Mouse (Mus musculus) limb, embryonic 10.5 days (tissue): Measurements from ENCODE around the gene Ung. TPM values are rescaled to one million over a fixed set of nuclear protein-coding genes. Genes with fewer than 3 reads are reported as not detected.

Experiments used
- DNase-seq: peaks from one replicate; pipeline ENCODE4 v3.0.0-alpha.2; 2017; ENCODE audit warnings: low spot score
- H3K27ac ChIP-seq: fragments of 300-500 bp; sonication (generic); 2 replicates; pipeline ENCODE4 v1.5.1; 2016; ENCODE audit warnings: mild to moderate bottlenecking
- H3K27me3 ChIP-seq: fragments of 300-500 bp; sonication (generic); 2 replicates; pipeline ENCODE4 v1.6.1; 2016; ENCODE audit warnings: low read depth, mild to moderate bottlenecking; ENCODE audit not compliant: poor library complexity, severe bottlenecking
- H3K36me3 ChIP-seq: fragments of 300-500 bp; sonication (generic); 2 replicates; pipeline ENCODE4 v1.6.1; 2016; ENCODE audit warnings: mild to moderate bottlenecking, moderate library complexity
- H3K4me1 ChIP-seq: fragments of 300-500 bp; sonication (generic); 2 replicates; pipeline ENCODE4 v1.6.1; 2016
- H3K4me3 ChIP-seq: fragments of 300-500 bp; sonication (generic); 2 replicates; pipeline ENCODE4 v1.5.1; 2016; ENCODE audit warnings: mild to moderate bottlenecking, moderate library complexity
- H3K9me3 ChIP-seq: fragments of 300-500 bp; sonication (generic); replicated peaks from 2 replicates; pipeline ENCODE4 v1.6.1; 2016; ENCODE audit warnings: mild to moderate bottlenecking
- WGBS: fragments of 180-500 bp; shearing (Covaris S2); methylation state at CpG from one replicate; pipeline ENCODE4 v1.1.7; 2016; 5-methylcytosine and 5-hydroxymethylcytosine counted together
- polyA plus RNA-seq: library from polyadenylated mRNA; unstranded; fragments of >200 nt; fragmentation: Nextera tagmentation; extraction: Ambion mirVana; gene quantifications from 2 replicates; pipeline ENCODE4 v1.2.1, GENCODE M21; 2016

Gene Ung
- 81.3 and 91.8 TPM in 2 replicates for polyA plus RNA-seq

DNA sequence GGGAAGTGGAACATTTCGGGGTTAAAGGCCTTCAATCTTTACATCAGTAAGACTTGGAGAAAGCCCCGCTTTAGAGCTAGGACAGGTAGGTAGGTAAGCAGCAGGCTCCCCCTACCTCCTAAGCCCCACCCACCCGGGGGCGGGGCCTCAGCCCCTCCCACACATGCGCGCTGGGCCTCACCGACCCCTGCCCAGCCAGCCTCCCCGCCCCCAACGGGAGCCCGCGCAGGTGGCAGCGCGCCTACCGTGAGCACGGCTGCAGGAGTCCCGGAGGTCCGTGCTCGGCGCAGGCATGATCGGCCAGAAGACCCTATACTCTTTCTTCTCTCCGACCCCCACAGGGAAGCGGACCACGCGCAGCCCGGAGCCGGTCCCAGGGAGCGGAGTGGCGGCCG, at the start of gene Ung:
Gene Ung, plus strand, starts transcription at position 176 of the 395 bp plus-strand sequence.
- peak; percentile 86 for DNase-seq
- peaks cover 39% of the 10 kb centered on the region for H3K4me1 ChIP-seq
- WGBS: under 1% methylated on average over 29 of the region's 29 CpGs

DNA sequence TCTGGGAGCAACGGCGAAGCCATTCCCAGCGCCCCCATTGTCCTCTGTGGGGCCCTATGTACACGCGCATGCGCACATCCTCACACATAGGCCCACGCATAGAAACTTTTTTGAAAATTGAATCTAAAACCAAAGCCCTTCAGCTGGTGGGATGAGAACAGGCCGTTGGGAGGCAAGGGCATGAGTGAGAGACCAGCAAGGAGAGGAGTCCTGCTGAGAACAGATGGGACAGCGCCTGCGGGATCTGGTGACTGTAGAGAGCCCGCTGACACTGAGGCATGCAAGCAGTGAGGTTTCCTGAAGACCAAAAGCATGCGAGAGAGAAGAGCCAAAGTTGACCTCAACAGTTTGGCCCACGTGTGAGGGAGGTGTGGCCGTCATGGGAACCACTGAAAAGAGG, 44.7 kb upstream of the Ung start:
- Histone ChIP-seq H3K4me1 (no peaks in the 10 kb centered on the region), H3K27me3 (no peaks in the 10 kb centered on the region), H3K36me3 (no peaks in the 10 kb centered on the region), H3K9me3 (no peaks in the 10 kb centered on the region), H3K4me3 (no peak overlapping the region), H3K27ac (no peak overlapping the region)
- no peak for DNase-seq
- 80% methylated on average over 14 of the region's 14 CpGs for WGBS

More for the DNA sequence above, at the start of gene Ung:
- Histone ChIP-seq H3K9me3 (no peaks in the 10 kb centered on the region), H3K27ac (peak within 1 kb of the TSS; percentile 86), H3K4me3 (peak within 1 kb of the TSS; percentile 90), H3K36me3 (peaks cover 35% of the 10 kb centered on the region), H3K27me3 (no peaks in the 10 kb centered on the region)

DNA sequence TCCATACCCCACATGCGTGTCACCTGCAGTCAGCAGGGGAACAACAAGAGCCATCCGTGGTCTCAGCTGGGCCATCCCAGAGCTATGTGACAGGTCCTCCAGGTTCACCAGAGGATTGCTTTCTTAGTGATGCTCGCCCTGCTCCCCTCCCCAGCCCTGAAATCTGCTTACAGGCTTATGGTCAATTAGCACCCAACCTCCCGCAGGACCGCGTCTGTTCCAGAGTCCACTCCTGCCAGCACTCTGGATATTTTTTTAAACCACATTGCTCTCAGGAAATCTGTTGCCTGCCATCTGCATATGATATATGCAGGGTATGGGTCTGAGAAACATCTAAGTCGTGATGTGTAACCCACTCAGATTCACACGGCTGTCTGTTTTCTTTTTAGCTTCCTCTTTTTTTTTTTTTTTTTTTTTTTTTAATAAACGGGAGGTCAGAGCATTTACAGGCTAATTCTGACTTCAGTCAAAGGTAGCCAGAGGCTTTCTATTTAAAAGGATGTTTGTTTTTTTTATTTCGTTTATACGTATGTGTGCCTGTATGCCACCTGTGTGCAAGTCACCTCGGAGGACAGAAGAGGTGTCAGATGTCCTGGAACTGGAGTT, 42.2 kb upstream of the Ung start:
- Histone ChIP-seq H3K4me3 (no peak overlapping the region), H3K9me3 (no peaks in the 10 kb centered on the region), H3K27ac (no peak overlapping the region), H3K36me3 (no peaks in the 10 kb centered on the region), H3K4me1 (peaks cover 11% of the 10 kb centered on the region), H3K27me3 (peaks cover 7% of the 10 kb centered on the region; the same call in 1 of the 2 replicates)
- no peak for DNase-seq
- WGBS: 82% methylated on average over 12 of the region's 12 CpGs

DNA sequence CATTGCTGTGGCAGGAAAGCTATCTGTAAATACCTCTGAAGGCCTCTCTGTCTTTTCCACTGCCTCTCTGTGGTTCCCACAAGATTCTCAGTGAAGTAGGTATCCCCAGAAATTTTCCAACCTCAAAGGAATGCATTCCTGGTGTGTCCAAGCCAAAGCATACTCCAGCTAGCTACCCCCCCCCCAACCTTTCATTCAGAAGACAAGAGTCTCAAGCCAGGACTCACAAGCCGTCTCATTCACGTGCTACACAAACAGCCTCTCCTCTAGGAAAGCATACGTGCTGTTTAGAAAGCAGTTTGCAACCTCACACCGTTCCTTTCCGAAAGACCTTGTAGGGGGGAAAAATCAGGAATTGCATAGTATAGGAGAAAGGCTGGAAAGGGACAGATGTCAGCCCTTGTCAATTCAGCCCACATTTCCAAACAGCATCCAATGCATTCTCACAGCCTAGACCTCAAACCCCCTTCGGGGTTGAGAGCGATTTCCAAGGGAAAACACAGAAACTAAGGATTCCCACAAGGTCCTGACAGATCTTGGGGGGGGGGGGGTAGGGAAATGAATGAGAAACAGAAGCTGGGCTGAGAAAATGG, 39.7 kb upstream of the Ung start:
- Histone ChIP-seq H3K9me3 (no peaks in the 10 kb centered on the region), H3K27me3 (peaks cover 7% of the 10 kb centered on the region; the same call in 1 of the 2 replicates), H3K4me3 (no peak overlapping the region), H3K36me3 (no peaks in the 10 kb centered on the region), H3K4me1 (peaks cover 11% of the 10 kb centered on the region), H3K27ac (no peak overlapping the region)
- WGBS: 29% methylated on average over 7 of the region's 7 CpGs
- no peak for DNase-seq

DNA sequence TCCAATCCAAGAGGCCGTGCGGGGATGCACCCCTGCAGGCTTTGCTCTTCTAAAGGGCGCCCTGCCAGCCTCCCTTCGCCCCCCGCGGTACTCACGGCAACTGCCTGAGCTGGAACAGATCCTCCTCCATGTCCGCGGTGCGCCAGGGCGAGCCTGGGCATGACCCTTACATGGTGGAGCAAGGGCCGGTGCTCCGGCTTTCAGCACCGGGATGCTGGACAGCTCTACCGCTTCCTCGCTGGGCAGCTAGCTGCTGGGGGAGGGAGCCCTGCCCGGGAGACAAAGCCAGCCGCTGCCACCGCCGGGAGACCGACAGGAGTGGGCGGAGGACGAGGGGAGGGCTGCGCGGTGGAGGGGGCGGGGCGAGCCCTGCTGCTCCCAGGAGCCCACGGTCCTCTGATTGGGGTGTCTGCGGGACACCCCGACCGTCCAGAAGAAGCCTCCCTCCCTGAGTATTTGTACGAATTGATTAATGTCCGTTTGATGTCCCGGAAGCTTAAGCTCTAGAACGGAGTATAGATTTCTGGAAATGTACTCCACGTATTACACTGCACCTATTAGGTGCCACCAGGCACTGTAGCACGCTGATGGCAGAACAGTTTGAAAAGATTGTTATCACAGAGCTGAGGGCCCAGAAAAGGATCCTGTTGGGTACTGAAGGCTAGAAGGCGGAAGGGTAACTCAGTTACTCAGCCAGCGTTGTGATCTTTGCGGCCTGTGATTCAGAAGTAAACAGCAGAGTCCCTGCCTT, 39.0 kb upstream of the Ung start, which contains the start of gene Svop:
Gene Svop, minus strand, starts transcription at position 514 of the 751 bp plus-strand sequence.
- peak; percentile 90 for DNase-seq
- H3K9me3 ChIP-seq: no peaks in the 10 kb centered on the region
- H3K4me1 ChIP-seq: peaks cover 11% of the 10 kb centered on the region
- no peaks in the 10 kb centered on the region for H3K36me3 ChIP-seq
- no peak within 1 kb of the TSS for H3K27ac ChIP-seq
- peaks cover 7% of the 10 kb centered on the region; the same call in 1 of the 2 replicates for H3K27me3 ChIP-seq
- peak within 1 kb of the TSS; percentile 40 for H3K4me3 ChIP-seq
- WGBS: 3% methylated on average over 40 of the region's 40 CpGs

DNA sequence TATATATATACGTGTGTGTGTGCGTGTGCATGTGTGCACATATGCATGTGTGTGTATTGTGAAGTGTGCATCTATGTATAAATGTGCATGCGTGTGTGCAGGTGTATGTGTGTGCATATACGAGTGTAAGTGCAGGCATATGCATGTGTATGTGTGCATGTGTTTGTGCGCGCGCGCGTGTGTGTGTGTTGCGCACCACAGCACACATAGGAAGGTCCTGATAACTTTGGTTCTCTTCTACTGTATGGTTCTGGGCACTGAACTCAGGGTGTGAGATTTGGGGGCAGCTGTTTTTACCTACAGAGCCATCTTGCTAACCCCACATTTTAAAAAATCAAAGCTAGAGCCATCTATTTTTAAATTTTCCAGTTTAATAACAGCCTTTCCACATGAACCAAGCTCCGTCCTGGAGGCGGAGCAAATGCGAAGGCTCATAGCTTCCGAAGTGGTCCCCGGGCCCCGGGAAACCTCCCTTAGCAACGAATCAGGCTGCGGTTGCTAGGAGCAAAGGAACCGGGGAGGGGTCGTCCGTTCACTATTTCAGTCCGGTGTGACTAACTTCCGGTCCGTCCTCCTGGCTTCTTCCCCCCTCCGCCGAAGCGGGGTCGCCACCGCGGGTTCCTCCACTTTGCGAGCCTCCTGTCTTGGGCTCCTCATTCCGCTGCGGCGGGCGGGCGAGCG, 30.3 kb upstream of the Ung start:
- Histone ChIP-seq H3K27me3 (no peaks in the 10 kb centered on the region), H3K9me3 (no peaks in the 10 kb centered on the region), H3K27ac (peak overlapping the region; percentile 92), H3K4me1 (peaks cover 17% of the 10 kb centered on the region), H3K4me3 (peak overlapping the region; percentile 99), H3K36me3 (peaks cover 29% of the 10 kb centered on the region)
- WGBS: 8% methylated on average over 37 of the region's 37 CpGs
- DNase-seq: peak; percentile 97

DNA sequence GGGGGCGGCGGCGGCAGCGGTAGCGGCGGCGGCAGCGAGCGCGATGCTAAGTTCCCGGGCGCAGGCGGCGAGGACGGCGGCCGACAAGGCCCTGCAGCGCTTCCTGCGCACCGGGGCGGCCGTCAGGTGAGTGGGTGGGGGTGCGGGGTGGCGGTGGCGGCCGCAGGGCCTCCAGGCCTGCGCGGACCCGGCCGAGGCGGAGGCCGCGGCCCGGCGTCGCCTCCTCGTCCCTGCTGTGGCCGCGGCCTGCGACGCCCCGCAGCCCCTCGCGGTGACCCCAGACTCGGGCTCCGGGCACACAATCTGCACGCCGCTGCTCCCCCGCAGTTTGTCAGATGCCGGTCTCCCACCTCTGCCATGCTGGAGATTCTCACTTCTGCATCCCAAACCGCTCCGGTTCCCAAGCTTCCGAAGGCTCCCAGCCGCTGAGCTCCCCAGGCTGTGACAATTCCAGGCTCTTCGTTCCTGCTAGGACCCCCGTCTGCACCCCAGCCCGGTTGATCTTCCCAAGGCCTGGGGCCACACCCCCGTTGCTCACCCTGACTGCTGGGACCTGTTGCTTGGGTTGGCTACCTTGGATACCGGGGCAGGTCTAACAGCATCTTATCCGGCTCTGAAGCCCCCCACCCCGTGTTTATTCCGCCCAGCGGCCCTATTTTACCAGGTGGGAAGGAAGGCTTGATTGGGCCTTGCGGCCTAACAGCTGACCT, 29.6 kb upstream of the Ung start:
- no peak for DNase-seq
- H3K4me1 ChIP-seq: peaks cover 17% of the 10 kb centered on the region
- peak overlapping the region; percentile 99 for H3K4me3 ChIP-seq
- 2% methylated on average over 63 of the region's 64 CpGs for WGBS
- H3K27ac ChIP-seq: peak overlapping the region; percentile 92
- no peaks in the 10 kb centered on the region for H3K27me3 ChIP-seq
- H3K9me3 ChIP-seq: no peaks in the 10 kb centered on the region
- H3K36me3 ChIP-seq: peaks cover 36% of the 10 kb centered on the region

DNA sequence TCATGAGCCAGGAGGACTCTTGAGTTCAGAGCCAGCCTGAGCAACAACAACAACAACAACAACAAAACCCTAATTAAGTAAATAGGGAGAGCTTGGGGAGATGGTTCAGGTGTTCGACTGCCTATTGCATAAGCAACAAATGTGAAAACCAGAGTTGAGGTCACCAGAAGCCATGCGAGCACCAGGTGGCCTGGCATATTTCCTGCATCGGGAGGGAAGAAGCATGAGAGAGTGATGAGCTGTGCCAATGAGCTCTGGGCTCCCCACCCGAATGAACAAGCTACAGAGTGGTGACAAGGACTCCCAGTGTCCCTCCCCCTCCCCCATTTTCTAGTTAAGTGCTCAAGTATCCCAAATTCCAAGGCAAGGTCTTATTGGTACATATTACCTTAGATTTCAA, 28.3 kb upstream of the Ung start:
- Histone ChIP-seq H3K4me1 (peaks cover 17% of the 10 kb centered on the region), H3K4me3 (no peak overlapping the region), H3K27ac (no peak overlapping the region), H3K36me3 (peaks cover 49% of the 10 kb centered on the region), H3K27me3 (no peaks in the 10 kb centered on the region), H3K9me3 (no peaks in the 10 kb centered on the region)
- WGBS: 88% methylated on average over 4 of the region's 4 CpGs
- no peak for DNase-seq

DNA sequence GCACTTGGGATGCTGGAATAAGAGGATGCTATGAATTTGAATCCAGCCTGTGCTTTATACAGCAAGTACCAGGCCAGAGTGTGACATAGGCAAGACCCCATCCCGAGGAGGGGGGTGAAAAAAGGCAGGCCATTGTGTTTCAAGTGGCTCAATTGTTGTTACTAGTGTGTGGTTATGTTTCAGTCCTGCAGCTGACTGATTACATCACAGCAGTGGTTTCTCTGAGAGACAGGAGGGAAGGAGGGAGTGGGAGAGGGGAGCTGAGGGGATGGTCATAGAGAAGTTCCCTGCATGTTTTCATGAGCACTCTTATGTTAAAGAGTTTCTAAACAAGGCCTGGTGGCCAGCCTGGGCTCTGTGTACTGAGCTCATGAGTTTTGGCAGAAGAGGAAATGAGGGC, 27.4 kb upstream of the Ung start:
- no peak for DNase-seq
- WGBS: 89% methylated on average over 1 of the region's 1 CpGs
- no peak overlapping the region for H3K4me3 ChIP-seq
- H3K27ac ChIP-seq: no peak overlapping the region
- H3K36me3 ChIP-seq: peaks cover 58% of the 10 kb centered on the region
- H3K9me3 ChIP-seq: no peaks in the 10 kb centered on the region
- peaks cover 17% of the 10 kb centered on the region for H3K4me1 ChIP-seq
- no peaks in the 10 kb centered on the region for H3K27me3 ChIP-seq

DNA sequence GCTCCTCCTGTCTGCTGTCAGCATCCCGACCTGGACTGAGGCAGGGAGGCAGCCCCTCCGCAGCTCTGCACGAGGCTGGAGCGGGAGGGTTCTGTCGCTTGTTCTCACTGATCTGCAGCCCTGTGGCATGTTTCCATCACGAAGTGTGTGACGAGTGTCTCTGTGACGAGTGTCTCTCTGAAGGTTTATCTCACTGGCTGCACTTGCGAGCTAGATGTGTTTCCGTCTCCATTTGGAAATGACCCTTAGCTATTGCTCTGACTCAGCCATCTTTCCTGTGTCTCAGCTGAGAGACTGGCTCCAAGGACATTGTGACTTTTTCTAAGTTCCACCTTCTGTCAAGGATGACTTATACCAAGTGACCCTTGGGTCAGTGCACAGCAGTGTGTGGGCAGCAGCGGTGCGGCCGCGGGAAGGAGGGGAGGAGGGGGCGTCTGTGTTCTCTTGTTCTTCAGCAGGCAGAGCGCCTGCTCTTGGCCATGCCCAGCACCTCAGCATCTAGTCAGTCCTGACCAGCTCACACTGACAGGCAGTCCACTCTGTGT, 23.7 kb upstream of the Ung start:
- H3K4me3 ChIP-seq: no peak overlapping the region
- no peak for DNase-seq
- no peak overlapping the region for H3K27ac ChIP-seq
- H3K27me3 ChIP-seq: no peaks in the 10 kb centered on the region
- no peaks in the 10 kb centered on the region for H3K9me3 ChIP-seq
- 81% methylated on average over 16 of the region's 16 CpGs for WGBS
- no peaks in the 10 kb centered on the region; the same call in 1 of the 2 replicates for H3K4me1 ChIP-seq
- H3K36me3 ChIP-seq: peaks cover 94% of the 10 kb centered on the region

DNA sequence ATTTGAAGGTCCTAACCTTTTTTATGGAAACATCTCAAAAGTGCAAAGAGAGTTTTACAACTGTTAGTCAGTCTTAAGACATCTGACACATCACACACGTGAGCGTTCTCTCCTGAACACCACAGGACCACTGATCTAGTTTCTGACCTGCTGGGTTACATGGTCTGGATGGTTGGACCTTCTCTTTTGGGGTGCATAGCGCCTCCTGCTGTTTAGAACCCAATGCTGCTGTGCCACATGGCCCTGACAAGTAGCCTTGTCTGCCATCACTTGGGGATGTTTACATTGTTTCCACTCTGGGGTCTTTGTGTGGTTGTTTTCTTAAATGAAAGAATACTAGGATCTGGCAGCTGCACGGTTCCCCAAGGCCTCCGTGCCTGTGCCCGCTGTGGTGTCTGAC, 16.9 kb upstream of the Ung start:
- H3K9me3 ChIP-seq: no peaks in the 10 kb centered on the region
- no peak overlapping the region for H3K27ac ChIP-seq
- no peaks in the 10 kb centered on the region for H3K4me1 ChIP-seq
- no peaks in the 10 kb centered on the region for H3K27me3 ChIP-seq
- H3K36me3 ChIP-seq: peaks cover 96% of the 10 kb centered on the region
- DNase-seq: no peak
- 87% methylated on average over 6 of the region's 6 CpGs for WGBS
- H3K4me3 ChIP-seq: no peak overlapping the region

DNA sequence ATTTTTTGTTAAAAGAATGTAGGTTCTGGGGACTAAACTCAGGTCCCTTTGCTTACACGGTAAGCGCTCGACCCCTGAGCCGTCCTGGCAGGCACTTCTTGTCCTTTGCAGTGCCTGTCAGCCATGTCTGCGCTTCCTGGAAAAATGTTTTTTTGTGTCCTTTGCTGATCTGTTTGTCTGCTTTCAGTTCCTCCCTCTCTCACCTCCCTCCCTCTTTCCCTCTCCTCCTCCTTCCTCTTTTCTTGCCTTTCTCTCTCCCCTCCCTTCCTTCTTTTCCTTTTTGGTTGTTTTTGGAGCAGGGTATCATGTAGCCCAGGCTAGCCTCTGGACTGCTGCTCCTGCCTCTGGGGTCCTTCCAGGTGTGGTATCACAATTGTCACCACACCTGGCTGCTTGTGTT, 15.2 kb upstream of the Ung start:
- WGBS: 87% methylated on average over 5 of the region's 5 CpGs
- no peak for DNase-seq
- Histone ChIP-seq H3K9me3 (no peaks in the 10 kb centered on the region), H3K4me1 (peaks cover 2% of the 10 kb centered on the region; the same call in 1 of the 2 replicates), H3K4me3 (no peak overlapping the region), H3K27ac (no peak overlapping the region), H3K27me3 (no peaks in the 10 kb centered on the region), H3K36me3 (peaks cover 95% of the 10 kb centered on the region)
